Mouse (Mus musculus) brain, embryonic 14.5 days (tissue): ENCODE data around the gene Ubap1.

Experiments
- CTCF ChIP-seq: fragments of 200-500 bp; IDR thresholded peaks from 2 replicates; pipeline ENCODE4 v1.5.1; 2012; ENCODE audit warnings: inconsistent platforms, mild to moderate bottlenecking, moderate library complexity, borderline replicate concordance; ENCODE audit not compliant: insufficient read depth, insufficient read length; ENCODE audit errors: extremely low read depth
- POLR2A ChIP-seq: fragments of 200-500 bp; IDR thresholded peaks from 2 replicates; pipeline ENCODE4 v1.6.1; 2012; ENCODE audit warnings: mild to moderate bottlenecking, inconsistent platforms, borderline replicate concordance; ENCODE audit not compliant: poor library complexity, insufficient read depth, insufficient read length, severe bottlenecking; ENCODE audit errors: extremely low read depth

DNA sequence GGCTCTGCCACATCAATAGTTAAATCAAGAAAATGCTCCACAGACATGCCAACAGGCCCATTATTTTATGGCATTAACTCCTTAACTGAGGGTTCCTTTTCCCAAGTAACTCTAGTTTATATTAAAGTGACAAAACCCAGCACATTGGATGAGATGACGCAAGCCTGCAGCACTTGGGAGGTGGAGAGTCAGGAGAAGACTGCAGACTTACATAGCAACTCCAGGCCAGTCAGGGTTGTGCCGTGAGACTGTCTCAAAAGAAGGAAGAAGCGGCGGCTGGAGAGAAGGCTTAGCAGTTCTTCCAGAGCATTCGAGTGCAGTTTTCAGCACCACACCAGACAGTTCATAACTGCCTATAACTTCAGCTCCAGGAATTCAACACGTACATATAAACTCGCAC, 10.6 kb downstream of the Ubap1 start:
- TF ChIP-seq CTCF (no peak), POLR2A (no peak)
